Mouse (Mus musculus) hindbrain, postnatal 0 days (tissue): ENCODE data around the gene Cisd3. TPM values are rescaled to one million over a fixed set of nuclear protein-coding genes. Genes with fewer than 3 reads are reported as not detected.
A peak's percentile ranks its signal among the peaks of the same experiment; 100 is the strongest.

Source experiments
- ATAC-seq: fragments of 200-750 bp; cut with Nextera tagmentation; 2 replicates; pipeline ENCODE4 v1.8.0; 2017; ENCODE audit warnings: mild to moderate bottlenecking, moderate TSS enrichment, moderate library complexity
- DNase-seq: peaks from one replicate; pipeline ENCODE4 v3.0.0-alpha.2; 2015; ENCODE audit warnings: low spot score
- H3K27ac ChIP-seq: fragments of 300-500 bp; sonication (generic); 2 replicates; pipeline ENCODE4 v1.5.1; 2014; ENCODE audit warnings: mild to moderate bottlenecking
- H3K27me3 ChIP-seq: fragments of 300-500 bp; sonication (generic); 2 replicates; pipeline ENCODE4 v1.6.1; 2014; ENCODE audit warnings: low read length, mixed read lengths; ENCODE audit not compliant: insufficient read depth
- H3K36me3 ChIP-seq: fragments of 300-500 bp; sonication (generic); 2 replicates; pipeline ENCODE4 v1.6.1; 2014; ENCODE audit warnings: low read length, mixed read lengths; ENCODE audit not compliant: insufficient read depth
- H3K4me1 ChIP-seq: fragments of 300-500 bp; sonication (generic); 2 replicates; pipeline ENCODE4 v1.6.1; 2014; ENCODE audit warnings: antibody characterized with exemption, low read length, mixed read lengths; ENCODE audit not compliant: insufficient read depth
- H3K4me2 ChIP-seq: fragments of 300-500 bp; sonication (generic); 2 replicates; pipeline ENCODE4 v1.6.1; 2014; ENCODE audit warnings: low read depth, mild to moderate bottlenecking, low read length, moderate library complexity, mixed read lengths
- H3K4me3 ChIP-seq: fragments of 300-500 bp; sonication (generic); 2 replicates; pipeline ENCODE4 v1.5.1; 2014; ENCODE audit warnings: low read length
- H3K9ac ChIP-seq: fragments of 300-500 bp; sonication (generic); replicated peaks from 2 replicates; pipeline ENCODE4 v1.6.1; 2014; ENCODE audit warnings: mild to moderate bottlenecking, low read length, moderate library complexity, mixed read lengths
- H3K9me3 ChIP-seq: fragments of 300-500 bp; sonication (generic); 2 replicates; pipeline ENCODE4 v1.6.1; 2016; ENCODE audit warnings: low read length, mixed read lengths
- CTCF ChIP-seq: IDR thresholded peaks from 2 replicates; pipeline ENCODE4 v1.5.1; 2016; ENCODE audit warnings: antibody characterized with exemption, control low read depth, low read depth
- WGBS: fragments of 180-500 bp; shearing (Covaris S2); extraction: QIAGEN DNeasy Blood & Tissue Kit; methylation state at CpG from one replicate; pipeline ENCODE4 v1.1.7; 2014; 5-methylcytosine and 5-hydroxymethylcytosine counted together
- polyA plus RNA-seq: library from polyadenylated mRNA; unstranded; fragments of >200 nt; fragmentation: Nextera tagmentation; extraction: Ambion mirVana; gene quantifications from 2 replicates; pipeline ENCODE4 v1.2.1, GENCODE M21; 2015
- total RNA-seq: library from RNA; depleted of rRNA; stranded (reverse); fragments of >200 nt; gene quantifications from 2 replicates; pipeline ENCODE4 v1.2.3, GENCODE M21; 2014

Gene Cisd3
- total and polyA plus RNA-seq, 2 experiments from 2014 or later, result 21.2 to 47.6 TPM

- peaks cover 11% of the 10 kb centered on the region; the same call in 1 of the 2 replicates for H3K36me3 ChIP-seq
- H3K9me3 ChIP-seq, result no peaks in the 10 kb centered on the region
- TF ChIP-seq CTCF, result no peak
- ATAC-seq, result no peak
- peak overlapping the region; percentile 87 for H3K4me3 ChIP-seq
- peak overlapping the region; percentile 62 for H3K9ac ChIP-seq
- WGBS, result under 1% methylated on average over 32 of the region's 57 CpGs
- peak overlapping the region; percentile 32; the same call in 1 of the 2 replicates for H3K27ac ChIP-seq
- DNase-seq, result peak; percentile 57
- H3K4me1 ChIP-seq, result peaks cover 15% of the 10 kb centered on the region; the same call in 1 of the 2 replicates
- H3K4me2 ChIP-seq, result peak overlapping the region; percentile 92
- peaks cover 9% of the 10 kb centered on the region; the same call in 1 of the 2 replicates for H3K27me3 ChIP-seq
Measured at GRCm38 (mm10) chr11:97663528-97664338, 21.9 kb upstream of the Cisd3 start.

- no peak for ATAC-seq
- H3K27ac ChIP-seq, result no peak overlapping the region
- peaks cover 13% of the 10 kb centered on the region; the same call in 1 of the 2 replicates for H3K4me1 ChIP-seq
Measured at GRCm38 (mm10) chr11:97664339-97664665, 21.3 kb upstream of the Cisd3 start.

GRCm38 (mm10) chr11:97664771-97665240 is 20.8 kb upstream of the Cisd3 start:
- Histone ChIP-seq H3K9ac (peak overlapping the region; percentile 62; the same call in 1 of the 2 replicates), H3K36me3 (peaks cover 17% of the 10 kb centered on the region; the same call in 1 of the 2 replicates), H3K27me3 (peaks cover 9% of the 10 kb centered on the region; the same call in 1 of the 2 replicates), H3K4me3 (peak overlapping the region; percentile 87), H3K27ac (no peak overlapping the region), H3K9me3 (no peaks in the 10 kb centered on the region), H3K4me1 (peaks cover 11% of the 10 kb centered on the region; the same call in 1 of the 2 replicates), H3K4me2 (peak overlapping the region; percentile 92)
- no peak for ATAC-seq
- TF ChIP-seq CTCF, result no peak
- no peak for DNase-seq
- 32% methylated on average over 6 of the region's 6 CpGs for WGBS

More at GRCm38 (mm10) chr11:97664339-97664665, 21.3 kb upstream of the Cisd3 start:
- Histone ChIP-seq H3K9me3 (no peaks in the 10 kb centered on the region), H3K4me3 (peak overlapping the region; percentile 87), H3K27me3 (peaks cover 9% of the 10 kb centered on the region; the same call in 1 of the 2 replicates), H3K4me2 (peak overlapping the region; percentile 92), H3K36me3 (peaks cover 12% of the 10 kb centered on the region; the same call in 1 of the 2 replicates), H3K9ac (peak overlapping the region; percentile 62)
- WGBS, result 1% methylated on average over 6 of the region's 8 CpGs
- no peak for TF ChIP-seq CTCF
- no peak for DNase-seq

GRCm38 (mm10) chr11:97665431-97665830 is 20.2 kb upstream of the Cisd3 start:
- Histone ChIP-seq H3K9ac (no peak overlapping the region), H3K4me1 (peaks cover 10% of the 10 kb centered on the region; the same call in 1 of the 2 replicates), H3K4me3 (no peak overlapping the region), H3K27me3 (peaks cover 9% of the 10 kb centered on the region; the same call in 1 of the 2 replicates), H3K36me3 (peaks cover 17% of the 10 kb centered on the region; the same call in 1 of the 2 replicates), H3K9me3 (no peaks in the 10 kb centered on the region), H3K27ac (no peak overlapping the region), H3K4me2 (no peak overlapping the region)
- ATAC-seq (no peak), DNase-seq (no peak)
- WGBS, result 88% methylated on average over 13 of the region's 13 CpGs
- TF ChIP-seq CTCF, result no peak

GRCm38 (mm10) chr11:97666221-97666620 is 19.4 kb upstream of the Cisd3 start:
- no peak overlapping the region for H3K4me2 ChIP-seq
- H3K36me3 ChIP-seq, result peaks cover 24% of the 10 kb centered on the region; the same call in 1 of the 2 replicates
- H3K4me1 ChIP-seq, result peaks cover 6% of the 10 kb centered on the region; the same call in 1 of the 2 replicates
- peak; percentile 50 for TF ChIP-seq CTCF
- WGBS, result 90% methylated on average over 7 of the region's 7 CpGs
- H3K9me3 ChIP-seq, result no peaks in the 10 kb centered on the region
- H3K27ac ChIP-seq, result no peak overlapping the region
- no peak overlapping the region for H3K4me3 ChIP-seq
- H3K27me3 ChIP-seq, result peaks cover 9% of the 10 kb centered on the region; the same call in 1 of the 2 replicates
- ATAC-seq, result no peak
- DNase-seq, result no peak
- no peak overlapping the region for H3K9ac ChIP-seq

- Histone ChIP-seq H3K9me3 (no peaks in the 10 kb centered on the region), H3K9ac (no peak overlapping the region), H3K27me3 (peaks cover 6% of the 10 kb centered on the region; the same call in 1 of the 2 replicates), H3K27ac (no peak overlapping the region), H3K4me1 (peaks cover 6% of the 10 kb centered on the region; the same call in 1 of the 2 replicates), H3K4me2 (no peak overlapping the region), H3K4me3 (no peak overlapping the region), H3K36me3 (peaks cover 29% of the 10 kb centered on the region; the same call in 1 of the 2 replicates)
- DNase-seq (no peak), ATAC-seq (no peak)
- WGBS, result 93% methylated on average over 15 of the region's 15 CpGs
- TF ChIP-seq CTCF, result no peak
Measured at GRCm38 (mm10) chr11:97666794-97667193, 18.8 kb upstream of the Cisd3 start.
